Mouse (Mus musculus): Measurements from ENCODE around the gene Rhd.

The Rhd gene

GRCm38 (mm10) chr4:134856056-134856455, 8.3 kb upstream of the Rhd start:
- in situ Hi-C loops (cut with MboI; ENCODE audit: low sequenced_read_pairs) = no loop called here

- in situ Hi-C loops (cut with MboI; ENCODE audit: low sequenced_read_pairs) = no loop called here
Measured at GRCm38 (mm10) chr4:134856501-134856900, 7.8 kb upstream of the Rhd start.

GRCm38 (mm10) chr4:134858494-134858893, 5.8 kb upstream of the Rhd start:
- in situ Hi-C loops (cut with MboI; ENCODE audit: low sequenced_read_pairs) = no loop called here

GRCm38 (mm10) chr4:134861884-134862283, 2.5 kb upstream of the Rhd start:
- in situ Hi-C loops (cut with MboI; ENCODE audit: low sequenced_read_pairs) = no loop called here

- in situ Hi-C loops (cut with MboI; ENCODE audit: low sequenced_read_pairs) = no loop called here
Measured at GRCm38 (mm10) chr4:134862996-134863395, 1.3 kb upstream of the Rhd start.

- in situ Hi-C loops (cut with MboI; ENCODE audit: low sequenced_read_pairs) = no loop called here
Measured at GRCm38 (mm10) chr4:134865340-134865739, 1.0 kb downstream of the Rhd start.

GRCm38 (mm10) chr4:134865789-134866188, 1.5 kb downstream of the Rhd start:
- in situ Hi-C loops (cut with MboI; ENCODE audit: low sequenced_read_pairs) = no loop called here

GRCm38 (mm10) chr4:134867213-134867612, 2.9 kb downstream of the Rhd start:
- in situ Hi-C loops (cut with MboI; ENCODE audit: low sequenced_read_pairs) = no loop called here

- in situ Hi-C loops (cut with MboI; ENCODE audit: low sequenced_read_pairs) = no loop called here
Measured at GRCm38 (mm10) chr4:134867661-134868060, 3.3 kb downstream of the Rhd start.

- in situ Hi-C loops (cut with MboI; ENCODE audit: low sequenced_read_pairs) = no loop called here
Measured at GRCm38 (mm10) chr4:134868065-134868464, 3.7 kb downstream of the Rhd start.

- in situ Hi-C loops (cut with MboI; ENCODE audit: low sequenced_read_pairs) = no loop called here
Measured at GRCm38 (mm10) chr4:134868490-134868889, 4.2 kb downstream of the Rhd start.

GRCm38 (mm10) chr4:134869068-134869730, 4.9 kb downstream of the Rhd start:
- in situ Hi-C loops (cut with MboI; ENCODE audit: low sequenced_read_pairs) = no loop called here

GRCm38 (mm10) chr4:134869815-134870375, 5.6 kb downstream of the Rhd start:
- in situ Hi-C loops (cut with MboI; ENCODE audit: low sequenced_read_pairs) = no loop called here

GRCm38 (mm10) chr4:134871477-134871876, 7.1 kb downstream of the Rhd start:
- in situ Hi-C loops (cut with MboI; ENCODE audit: low sequenced_read_pairs) = no loop called here

GRCm38 (mm10) chr4:134871950-134872349, 7.6 kb downstream of the Rhd start:
- in situ Hi-C loops (cut with MboI; ENCODE audit: low sequenced_read_pairs) = no loop called here

GRCm38 (mm10) chr4:134876171-134876570, 11.8 kb downstream of the Rhd start:
- in situ Hi-C loops (cut with MboI; ENCODE audit: low sequenced_read_pairs) = no loop called here

GRCm38 (mm10) chr4:134879410-134879981, 15.2 kb downstream of the Rhd start:
- in situ Hi-C loops (cut with MboI; ENCODE audit: low sequenced_read_pairs) = no loop called here

- in situ Hi-C loops (cut with MboI; ENCODE audit: low sequenced_read_pairs) = no loop called here
Measured at GRCm38 (mm10) chr4:134880041-134880440, 15.7 kb downstream of the Rhd start.

- in situ Hi-C loops (cut with MboI; ENCODE audit: low sequenced_read_pairs) = no loop called here
Measured at GRCm38 (mm10) chr4:134883266-134883665, 18.9 kb downstream of the Rhd start.

- in situ Hi-C loops (cut with MboI; ENCODE audit: low sequenced_read_pairs) = no loop called here
Measured at GRCm38 (mm10) chr4:134883808-134884207, 19.5 kb downstream of the Rhd start.

- in situ Hi-C loops (cut with MboI; ENCODE audit: low sequenced_read_pairs) = no loop called here
Measured at GRCm38 (mm10) chr4:134884364-134884763, 20.0 kb downstream of the Rhd start.

- in situ Hi-C loops (cut with MboI; ENCODE audit: low sequenced_read_pairs) = no loop called here
Measured at GRCm38 (mm10) chr4:134892096-134892495, 27.8 kb downstream of the Rhd start.

All from CH12F3 (cell line).